Mouse (Mus musculus) inflammation-experienced regulatory T-cells, adult 16 weeks (primary cell): ENCODE measurements around the gene Krt36. TPM values are rescaled to one million over a fixed set of nuclear protein-coding genes. Genes with fewer than 3 reads are reported as not detected.

Experiments used
- polyA plus RNA-seq: library from polyadenylated mRNA; unstranded; fragments of 100-300 nt; shearing (Covaris generic); gene quantifications from one replicate; pipeline ENCODE4 v1.2.1, GENCODE M21; 2017

Krt36 gene
- polyA plus RNA-seq = not detected

GRCm38 (mm10) chr11:100105576-100106122 is at the start of gene Krt36:
Gene Krt36, minus strand, starts transcription at chr11:100105626.

GRCm38 (mm10) chr11:100148615-100149330 is 43.3 kb upstream of the Krt36 start, which contains the start of gene Krt19:
Gene Krt19, minus strand, starts transcription at chr11:100148665.

GRCm38 (mm10) chr11:100135731-100136130 is 30.3 kb upstream of the Krt36 start, which contains the start of gene Krt15:
Gene Krt15, minus strand, starts transcription at chr11:100135928.

GRCm38 (mm10) chr11:100121466-100121865 is 16.0 kb upstream of the Krt36 start, which contains the start of gene Krt13:
Gene Krt13, minus strand, starts transcription at chr11:100121566.

GRCm38 (mm10) chr11:100096141-100096540 is 9.3 kb downstream of the Krt36 start, which contains the start of gene Krt35:
Gene Krt35, minus strand, starts transcription at chr11:100096241.

GRCm38 (mm10) chr11:100087861-100088260 is 17.6 kb downstream of the Krt36 start, which contains the start of gene Krt32:
Gene Krt32, minus strand, starts transcription at chr11:100088226.

Other genes with a start within 250 kb of the Krt36 start
- not detected for gene Gm11568, start 247.7 kb downstream of the Krt36 start, polyA plus RNA-seq
- not detected for gene Gm11559, start 241.2 kb downstream of the Krt36 start, polyA plus RNA-seq
- gene Krtap9-1, start 232.2 kb downstream of the Krt36 start, polyA plus RNA-seq = not detected
- not detected for gene Gm11567, start 226.4 kb downstream of the Krt36 start, polyA plus RNA-seq
- not detected for gene Krtap31-1, start 197.7 kb downstream of the Krt36 start, polyA plus RNA-seq
- gene Gm11565, start 190.9 kb downstream of the Krt36 start, polyA plus RNA-seq = not detected
- not detected for gene Krtap31-2, start 169.3 kb downstream of the Krt36 start, polyA plus RNA-seq
- not detected for gene Krtap9-5, start 157.2 kb downstream of the Krt36 start, polyA plus RNA-seq
- gene Krtap29-1, start 126.6 kb downstream of the Krt36 start, polyA plus RNA-seq = not detected
- not detected for gene Krtap16-1, start 119.0 kb downstream of the Krt36 start, polyA plus RNA-seq
- not detected for gene Krtap17-1, start 111.6 kb downstream of the Krt36 start, polyA plus RNA-seq
- not detected for gene Krt33a, start 89.4 kb downstream of the Krt36 start, polyA plus RNA-seq
- not detected for gene Krt33b, start 75.8 kb downstream of the Krt36 start, polyA plus RNA-seq
- not detected for gene Krt34, start 64.1 kb downstream of the Krt36 start, polyA plus RNA-seq
- not detected for gene Krt31, start 55.1 kb downstream of the Krt36 start, polyA plus RNA-seq
- gene Krt32, start 17.4 kb downstream of the Krt36 start, polyA plus RNA-seq = not detected
- gene Krt35, start 9.4 kb downstream of the Krt36 start, polyA plus RNA-seq = not detected
- not detected for gene Krt13, start 15.9 kb upstream of the Krt36 start, polyA plus RNA-seq
- not detected for gene Krt15, start 30.3 kb upstream of the Krt36 start, polyA plus RNA-seq
- not detected for gene Krt19, start 43.0 kb upstream of the Krt36 start, polyA plus RNA-seq
- gene Krt9, start 87.6 kb upstream of the Krt36 start, polyA plus RNA-seq = not detected
- not detected for gene Krt14, start 101.9 kb upstream of the Krt36 start, polyA plus RNA-seq
- gene Krt16, start 143.3 kb upstream of the Krt36 start, polyA plus RNA-seq = not detected
- gene Krt17, start 155.4 kb upstream of the Krt36 start, polyA plus RNA-seq = 3.5 TPM
- gene Krt42, start 164.2 kb upstream of the Krt36 start, polyA plus RNA-seq = not detected
- 2,843 TPM for gene Eif1, start 214.3 kb upstream of the Krt36 start, polyA plus RNA-seq
- gene Gast, start 228.8 kb upstream of the Krt36 start, polyA plus RNA-seq = not detected